Mouse (Mus musculus): ENCODE measurements around the gene ccdc198. TPM values are rescaled to one million over a fixed set of nuclear protein-coding genes. Genes with fewer than 3 reads are reported as not detected.

Gene ccdc198
- polyA plus RNA-seq, 1 experiment from 2014 or later: 5.8 TPM

DNA sequence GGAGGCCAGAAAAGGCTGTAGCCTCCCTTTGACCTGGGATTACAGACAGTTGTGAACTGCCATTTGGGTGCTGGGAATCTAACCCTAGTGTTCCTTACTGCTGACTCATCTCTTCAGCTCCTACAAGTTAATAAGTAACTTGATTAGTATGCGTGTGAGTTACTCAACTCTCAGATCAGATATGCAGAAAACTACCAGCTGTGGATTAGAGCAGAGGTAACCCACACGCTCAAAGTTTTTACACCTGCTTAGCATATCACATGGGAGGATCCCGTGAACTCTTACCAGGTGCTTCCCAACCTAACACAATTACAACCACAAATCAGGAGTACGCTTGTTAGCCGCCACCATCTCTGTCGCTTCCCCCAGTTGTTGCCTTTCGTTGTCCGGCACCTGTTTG, 74.0 kb downstream of the ccdc198 start:
- no peaks in the 10 kb centered on the region for H3K27me3 ChIP-seq (ENCODE audit: control insufficient read depth, insufficient read depth, low read depth, low read length)
- 19% methylated on average over 8 of the region's 8 CpGs for WGBS
- H3K36me3 ChIP-seq (ENCODE audit: control insufficient read depth, insufficient read depth, low read length): no peaks in the 10 kb centered on the region
- H3K4me1 ChIP-seq (replicated peaks; ENCODE audit: control insufficient read depth, insufficient read depth, low read length): peaks cover 19% of the 10 kb centered on the region
- no peaks in the 10 kb centered on the region for H3K9me3 ChIP-seq (ENCODE audit: control insufficient read depth, low read length)
- H3K4me3 ChIP-seq (ENCODE audit: low read length): peak overlapping the region; percentile 96
- peak overlapping the region; percentile 8; the same call in 1 of the 2 replicates for H3K9ac ChIP-seq (ENCODE audit: low read length)
- H3K27ac ChIP-seq (ENCODE audit: low read length): no peak overlapping the region; the same call in 1 of the 2 replicates
- H3K4me2 ChIP-seq (ENCODE audit: low read depth, low read length): peak overlapping the region; percentile 61
- ATAC-seq (ENCODE audit: low read depth): 0 out of 2 replicates have a peak, but pooled peaks have one; percentile 4

Other genes with a start within 250 kb of the ccdc198 start
- 24.3 and 24.7 TPM in 2 replicates for gene Ap5m1, start 179.4 kb downstream of the ccdc198 start, polyA plus RNA-seq (2015; fragmentation: Nextera tagmentation; extraction: Ambion mirVana)
- gene Exoc5, start 178.8 kb downstream of the ccdc198 start, polyA plus RNA-seq (2015; fragmentation: Nextera tagmentation; extraction: Ambion mirVana): 38.7 and 43.5 TPM in 2 replicates
- 6.9 and 7.7 TPM in 2 replicates for gene Naa30, start 73.2 kb downstream of the ccdc198 start, polyA plus RNA-seq (2015; fragmentation: Nextera tagmentation; extraction: Ambion mirVana)